Mouse (Mus musculus) megakaryocyte-erythroid progenitor cell, adult 5 weeks (primary cell): ENCODE data around the gene Zdhhc15. TPM values are rescaled to one million over a fixed set of nuclear protein-coding genes. Genes with fewer than 3 reads are reported as not detected.

Experiments used
- polyA plus RNA-seq: library from polyadenylated mRNA; stranded (reverse); fragments of >175 nt; gene quantifications from 2 replicates; pipeline ENCODE4 v1.2.3, GENCODE M21; 2012

Zdhhc15 gene
- 0.23 TPM in 2 replicates for polyA plus RNA-seq

GRCm38 (mm10) chrX:104670757-104671549 lies at the start of gene Zdhhc15:
Zdhhc15 (minus strand) TSS chrX:104671064.

Other genes with a start within 250 kb of the Zdhhc15 start
- gene Uprt, start 188.2 kb downstream of the Zdhhc15 start, polyA plus RNA-seq = 0.74 and 1.5 TPM in 2 replicates
- gene Magee2, start 186.2 kb upstream of the Zdhhc15 start, polyA plus RNA-seq = 0.28 and 0.36 TPM in 2 replicates